Mouse (Mus musculus) liver, postnatal 0 days (tissue): ENCODE data around the gene Gm20388.

Experiments used
- CTCF ChIP-seq: sonication (generic); IDR thresholded peaks from 2 replicates; pipeline ENCODE4 v1.5.1; 2016; ENCODE audit warnings: antibody characterized with exemption, low read depth
- EP300 ChIP-seq: IDR thresholded peaks from 2 replicates; pipeline ENCODE4 v1.6.1; 2016; ENCODE audit warnings: antibody characterized with exemption, low read depth, mild to moderate bottlenecking

- TF ChIP-seq CTCF (no peak), EP300 (no peak)
These were observed 849.9 kb downstream of the Gm20388 start for GRCm38 (mm10) chr8:120760341-120761215.
